In the genomic region with DNA sequence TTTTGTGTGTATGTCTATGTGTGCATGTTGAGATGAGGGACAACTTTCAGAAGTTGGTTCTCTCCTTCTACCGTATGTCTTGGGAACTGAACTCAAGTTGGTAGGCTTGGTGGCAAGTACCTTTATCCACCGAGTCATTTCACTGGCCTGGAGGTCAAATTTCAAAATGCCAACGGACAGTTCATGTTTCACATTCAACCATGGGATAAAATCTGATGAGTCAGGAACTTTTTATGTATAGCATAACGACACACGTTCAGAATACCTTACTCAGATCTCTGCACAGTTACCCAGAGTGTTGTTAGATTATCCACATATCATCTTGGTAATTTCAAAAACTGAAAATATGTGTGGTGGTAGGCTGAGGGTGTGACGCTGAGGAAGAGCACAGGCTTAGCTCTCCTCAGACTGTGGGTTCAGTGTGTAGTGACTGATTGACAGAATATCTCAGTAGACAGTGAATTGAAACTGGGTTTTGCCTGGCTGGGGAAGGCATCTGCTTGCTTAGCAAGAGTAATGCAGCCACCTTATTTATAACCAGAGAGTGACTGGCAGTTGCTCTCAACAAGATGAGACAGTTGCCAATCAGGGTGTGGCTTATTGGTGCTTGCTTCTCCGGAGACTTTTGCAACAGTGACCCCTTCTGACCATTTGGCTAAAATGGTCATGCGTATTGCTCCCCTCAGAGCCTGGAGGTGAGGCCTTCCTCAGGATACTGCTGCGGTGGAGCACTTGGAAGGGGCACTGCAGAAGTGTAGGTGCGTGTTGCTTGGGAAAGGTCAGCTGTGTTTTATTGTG, we compare ENCODE assay signal across 9 mouse cellular contexts. TPM values are rescaled to one million over a fixed set of nuclear protein-coding genes. Genes with fewer than 3 reads are reported as not detected.
DNase-seq lines count a peak whose midpoint lies in the region; ATAC-seq and TF ChIP-seq lines count a peak whose summit lies in the region.
"Had no signal": no experiment of that assay in that cellular context is flagged by ENCODE, and none has a peak within 500 bp of the region (broad histone marks: within the 10 kb centered on the region; RNA-seq: fewer than 3 reads in every experiment).

No protein-coding gene starts in this region.

- TF ChIP-seq CTCF in G1E (IDR thresholded peaks at IDR 0.05; ENCODE audit: low read depth, low read length), result peak; percentile 33

- no peak overlapping the region for H3K27ac ChIP-seq in hindbrain, embryonic 14.5 days
- no peak overlapping the region for H3K27ac ChIP-seq in hindbrain, embryonic 13.5 days
- H3K27ac ChIP-seq: embryonic facial prominence, embryonic 13.5 days had no signal

- H3K4me2 ChIP-seq in hindbrain, embryonic 14.5 days (replicated peaks), result no peak overlapping the region
- no peak overlapping the region for H3K4me2 ChIP-seq in hindbrain, embryonic 13.5 days
- H3K4me2 ChIP-seq: embryonic facial prominence, embryonic 13.5 days had no signal

- no peaks in the 10 kb centered on the region for H3K27me3 ChIP-seq in hindbrain, embryonic 14.5 days (ENCODE audit: control insufficient read depth, insufficient read depth, low read length)
- H3K27me3 ChIP-seq in hindbrain, embryonic 13.5 days, result no peaks in the 10 kb centered on the region
- no peaks in the 10 kb centered on the region for H3K27me3 ChIP-seq in G1E (ENCODE audit: insufficient read depth, low read length)
- H3K27me3 ChIP-seq: embryonic facial prominence, embryonic 13.5 days had no signal

- H3K4me3 ChIP-seq in hindbrain, embryonic 14.5 days (replicated peaks; ENCODE audit: low read length), result no peak overlapping the region
- no peak overlapping the region for H3K4me3 ChIP-seq in hindbrain, embryonic 13.5 days
- H3K4me3 ChIP-seq in G1E (ENCODE audit: low read depth, low read length), result no peak overlapping the region
- H3K4me3 ChIP-seq: embryonic facial prominence, embryonic 13.5 days had no signal

- H3K36me3 ChIP-seq in hindbrain, embryonic 14.5 days (replicated peaks; ENCODE audit: control insufficient read depth, insufficient read depth), result peaks cover 62% of the 10 kb centered on the region
- peaks cover 47% of the 10 kb centered on the region for H3K36me3 ChIP-seq in hindbrain, embryonic 13.5 days
- peaks cover 83% of the 10 kb centered on the region for H3K36me3 ChIP-seq in G1E (replicated peaks)

- no peaks in the 10 kb centered on the region for H3K4me1 ChIP-seq in hindbrain, embryonic 14.5 days (replicated peaks; ENCODE audit: control insufficient read depth, insufficient read depth, low read length)
- no peaks in the 10 kb centered on the region for H3K4me1 ChIP-seq in hindbrain, embryonic 13.5 days (replicated peaks)
- H3K4me1 ChIP-seq in G1E (ENCODE audit: insufficient read depth, low read depth, low read length), result peaks cover 38% of the 10 kb centered on the region

- peak; percentile 57 for DNase-seq in hindbrain, embryonic 14.5 days (ENCODE audit: low spot score)
- DNase-seq in G1E (ENCODE audit: low spot score), result peak; percentile 52
- peak; percentile 59 to 62 for DNase-seq in cerebellum, adult 18-20 months
- peak; percentile 25 to 67 for DNase-seq in gastrocnemius, postnatal 36 days
- peak; percentile 81 to 91 for DNase-seq in kidney, postnatal 36 days
- peak; percentile 89 for DNase-seq in lung, postnatal 10 days
- peak; percentile 70 to 79 for DNase-seq in spleen, postnatal 4 days (ENCODE audit: low spot score in 2 of 2)

- no peak overlapping the region for H3K9ac ChIP-seq in hindbrain, embryonic 14.5 days
- no peak overlapping the region for H3K9ac ChIP-seq in hindbrain, embryonic 13.5 days
- H3K9ac ChIP-seq: embryonic facial prominence, embryonic 13.5 days had no signal

- H3K9me3 ChIP-seq in hindbrain, embryonic 14.5 days (ENCODE audit: control insufficient read depth, low read length), result no peaks in the 10 kb centered on the region
- no peaks in the 10 kb centered on the region for H3K9me3 ChIP-seq in hindbrain, embryonic 13.5 days
- H3K9me3 ChIP-seq in G1E (replicated peaks), result no peaks in the 10 kb centered on the region
- H3K9me3 ChIP-seq: embryonic facial prominence, embryonic 13.5 days had no signal

- WGBS in hindbrain, embryonic 14.5 days, result 71% methylated on average over 10 of the region's 10 CpGs
- 71% methylated on average over 10 of the region's 10 CpGs for WGBS in hindbrain, embryonic 13.5 days

- intact Hi-C loops in gastrocnemius, postnatal 36 days (cut with DNase I), result loop anchor here (5.0 kb wide), 2 partner anchors 70 to 85 kb away; no protein-coding TSS in a partner anchor

- ATAC-seq in hindbrain, embryonic 14.5 days (ENCODE audit: low FRiP score), result no peak
- ATAC-seq in hindbrain, embryonic 13.5 days (ENCODE audit: low FRiP score), result no peak
- peak; percentile 60 for ATAC-seq in G1E (ENCODE audit: extremely low read depth, insufficient number of reproducible peaks, low FRiP score, poor library complexity, severe bottlenecking)

RNA-seq across cellular contexts. Expression of gene Pcyt1a, which starts 27.1 kb away (rescaled TPM):
- polyA plus RNA-seq in hindbrain, embryonic 14.5 days (2014; fragmentation: Nextera tagmentation; extraction: Ambion mirVana), result 53.1 and 54.5 TPM in 2 replicates
- polyA plus RNA-seq in hindbrain, embryonic 13.5 days (2015; fragmentation: Nextera tagmentation; extraction: Ambion mirVana), result 45.4 and 48.2 TPM in 2 replicates
- 62.7 and 101 TPM in 2 replicates for total RNA-seq in G1E (2014; fragmentation: Nextera tagmentation)
- total RNA-seq in G1E (2017), result 101 and 104 TPM in 2 replicates
- polyA plus RNA-seq in G1E (2012), result 47.0 and 50.2 TPM in 2 replicates
- 100 to 1,000 TPM; 105 to 121 TPM for total RNA-seq in gastrocnemius, postnatal 36 days (2021)

RNA-seq across cellular contexts. Expression of gene Slc51a, which starts 29.9 kb away (rescaled TPM):
- polyA plus RNA-seq in hindbrain, embryonic 14.5 days (2014; fragmentation: Nextera tagmentation; extraction: Ambion mirVana), result 0.23 and 0.47 TPM in 2 replicates
- 0.13 and 0.26 TPM in 2 replicates for polyA plus RNA-seq in hindbrain, embryonic 13.5 days (2015; fragmentation: Nextera tagmentation; extraction: Ambion mirVana)
- total RNA-seq in G1E (2014; fragmentation: Nextera tagmentation), result not detected in 2 replicates
- total RNA-seq in G1E (2017), result 1.3 and 2.0 TPM in 2 replicates
- polyA plus RNA-seq in G1E (2012), result 0.02 TPM in 1 of 2 replicates, not detected in the other
- total RNA-seq in gastrocnemius, postnatal 36 days (2021), result not detected

RNA-seq across cellular contexts. Expression of gene Zdhhc19, which starts 38.3 kb away (rescaled TPM):
- polyA plus RNA-seq in hindbrain, embryonic 14.5 days (2014; fragmentation: Nextera tagmentation; extraction: Ambion mirVana), result not detected in 2 replicates
- polyA plus RNA-seq in hindbrain, embryonic 13.5 days (2015; fragmentation: Nextera tagmentation; extraction: Ambion mirVana), result 0.35 TPM in 1 of 2 replicates, not detected in the other
- not detected in 2 replicates for total RNA-seq in G1E (2014; fragmentation: Nextera tagmentation)
- total RNA-seq in G1E (2017), result 0.23 TPM in 1 of 2 replicates, not detected in the other
- polyA plus RNA-seq in G1E (2012), result not detected in 2 replicates
- total RNA-seq in gastrocnemius, postnatal 36 days (2021), result not detected
- polyA plus RNA-seq: embryonic facial prominence, embryonic 13.5 days had no signal

RNA-seq across cellular contexts. Expression of gene Tctex1d2, which starts 38.3 kb away (rescaled TPM):
- polyA plus RNA-seq in hindbrain, embryonic 14.5 days (2014; fragmentation: Nextera tagmentation; extraction: Ambion mirVana), result 37.5 and 49.7 TPM in 2 replicates
- polyA plus RNA-seq in hindbrain, embryonic 13.5 days (2015; fragmentation: Nextera tagmentation; extraction: Ambion mirVana), result 35.4 and 36.6 TPM in 2 replicates
- 9.7 and 10.8 TPM in 2 replicates for total RNA-seq in G1E (2014; fragmentation: Nextera tagmentation)
- 33.9 and 35.2 TPM in 2 replicates for total RNA-seq in G1E (2017)
- polyA plus RNA-seq in G1E (2012), result 0.21 and 0.39 TPM in 2 replicates
- total RNA-seq in gastrocnemius, postnatal 36 days (2021), result 1 to 10 TPM; 3.3 to 4.8 TPM

RNA-seq across cellular contexts. Expression of gene Tm4sf19, which starts 57.5 kb away (rescaled TPM):
- polyA plus RNA-seq in hindbrain, embryonic 14.5 days (2014; fragmentation: Nextera tagmentation; extraction: Ambion mirVana), result not detected in 2 replicates
- polyA plus RNA-seq in hindbrain, embryonic 13.5 days (2015; fragmentation: Nextera tagmentation; extraction: Ambion mirVana), result not detected in 2 replicates
- not detected in 2 replicates for total RNA-seq in G1E (2014; fragmentation: Nextera tagmentation)
- 0.12 and 0.60 TPM in 2 replicates for total RNA-seq in G1E (2017)
- polyA plus RNA-seq in G1E (2012), result not detected in 2 replicates
- total RNA-seq in gastrocnemius, postnatal 36 days (2021), result not detected
- polyA plus RNA-seq: embryonic facial prominence, embryonic 13.5 days had no signal
